Mouse (Mus musculus) testis, adult 2 months (tissue): Measurements from ENCODE around the gene Mblac2.

Experiments used
- CTCF ChIP-seq: fragments of 200-500 bp; IDR thresholded peaks from 2 replicates; pipeline ENCODE4 v1.5.1; 2012; ENCODE audit warnings: low read depth, mild to moderate bottlenecking, inconsistent platforms, low read length, moderate library complexity; ENCODE audit not compliant: control insufficient read depth, insufficient read depth, insufficient replicate concordance
- POLR2A ChIP-seq: fragments of 200-500 bp; IDR thresholded peaks from 2 replicates; pipeline ENCODE4 v1.6.1; 2012; ENCODE audit warnings: low read depth, mild to moderate bottlenecking, inconsistent platforms, low read length, moderate library complexity; ENCODE audit not compliant: control insufficient read depth

GRCm38 (mm10) chr13:81764173-81764572, 53.0 kb downstream of the Mblac2 start:
- TF ChIP-seq CTCF (no peak), POLR2A (no peak)
